Mouse (Mus musculus): ENCODE results near the gene Cypt2. TPM values are rescaled to one million over a fixed set of nuclear protein-coding genes. Genes with fewer than 3 reads are reported as not detected.

The Cypt2 gene
- polyA plus RNA-seq (2012; rRNA removed), result not detected in 2 replicates

GRCm38 (mm10) chrX:105499472-105499871 lies at the start of gene Cypt2:
Gene Cypt2 (plus strand): TSS chrX:105499772.

Measured in central nervous system, embryonic 18 days (tissue).